Mouse (Mus musculus) lung, postnatal 0 days (tissue): ENCODE results near the gene Gm20388. TPM values are rescaled to one million over a fixed set of nuclear protein-coding genes. Genes with fewer than 3 reads are reported as not detected.

Experiments used
- ATAC-seq: fragments of 200-750 bp; cut with Nextera tagmentation; 2 replicates; pipeline ENCODE4 v1.8.0; 2017; ENCODE audit warnings: moderate library complexity
- DNase-seq: peaks from one replicate; pipeline ENCODE4 v3.0.0-alpha.2; 2016; ENCODE audit warnings: low spot score
- H3K27ac ChIP-seq: fragments of 300-500 bp; sonication (generic); 2 replicates; pipeline ENCODE4 v1.5.1; 2014; ENCODE audit warnings: antibody characterized with exemption, mild to moderate bottlenecking, low read length, mixed read lengths
- H3K27me3 ChIP-seq: fragments of 300-500 bp; sonication (generic); replicated peaks from 2 replicates; pipeline ENCODE4 v1.6.1; 2014; ENCODE audit warnings: low read length, mixed read lengths; ENCODE audit not compliant: insufficient read depth
- H3K36me3 ChIP-seq: fragments of 300-500 bp; sonication (generic); 2 replicates; pipeline ENCODE4 v1.6.1; 2014; ENCODE audit warnings: low read length, mixed read lengths; ENCODE audit not compliant: insufficient read depth
- H3K4me1 ChIP-seq: fragments of 300-500 bp; sonication (generic); 2 replicates; pipeline ENCODE4 v1.6.1; 2014; ENCODE audit warnings: antibody characterized with exemption, low read depth, low read length, mixed read lengths; ENCODE audit not compliant: insufficient read depth
- H3K4me2 ChIP-seq: fragments of 300-500 bp; sonication (generic); replicated peaks from 2 replicates; pipeline ENCODE4 v1.6.1; 2014; ENCODE audit warnings: low read depth, mild to moderate bottlenecking, low read length, moderate library complexity, mixed read lengths
- H3K4me3 ChIP-seq: fragments of 300-500 bp; sonication (generic); 2 replicates; pipeline ENCODE4 v1.5.1; 2014; ENCODE audit warnings: low read depth, low read length
- H3K9ac ChIP-seq: fragments of 300-500 bp; sonication (generic); replicated peaks from 2 replicates; pipeline ENCODE4 v1.6.1; 2014; ENCODE audit warnings: low read depth, mild to moderate bottlenecking
- H3K9me3 ChIP-seq: fragments of 300-500 bp; sonication (generic); 2 replicates; pipeline ENCODE4 v1.6.1; 2016; ENCODE audit warnings: low read length, mixed read lengths
- CTCF ChIP-seq: IDR thresholded peaks from 2 replicates; pipeline ENCODE4 v1.5.1; 2016; ENCODE audit warnings: antibody characterized with exemption, mild to moderate bottlenecking
- EP300 ChIP-seq: IDR thresholded peaks from 2 replicates; pipeline ENCODE4 v1.6.1; 2016; ENCODE audit warnings: antibody characterized with exemption, mild to moderate bottlenecking, control low read depth
- WGBS: fragments of 180-500 bp; shearing (Covaris S2); extraction: QIAGEN DNeasy Blood & Tissue Kit; methylation state at CpG from one replicate; pipeline ENCODE4 v1.1.7; 2014; 5-methylcytosine and 5-hydroxymethylcytosine counted together
- polyA plus RNA-seq: library from polyadenylated mRNA; unstranded; fragments of >200 nt; fragmentation: Nextera tagmentation; extraction: Ambion mirVana; gene quantifications from 2 replicates; pipeline ENCODE4 v1.2.1, GENCODE M21; 2015

Gene Gm20388
- polyA plus RNA-seq, 1 experiment from 2014 or later = not detected

- H3K9me3 ChIP-seq = no peaks in the 10 kb centered on the region
- no peaks in the 10 kb centered on the region for H3K27me3 ChIP-seq
- H3K4me2 ChIP-seq = no peak overlapping the region
- no peak overlapping the region for H3K4me3 ChIP-seq
- DNase-seq (no peak), ATAC-seq (no peak)
- 75% methylated on average over 5 of the region's 5 CpGs for WGBS
- H3K27ac ChIP-seq = no peak overlapping the region
- no peaks in the 10 kb centered on the region for H3K36me3 ChIP-seq
- H3K9ac ChIP-seq = no peak overlapping the region
- TF ChIP-seq CTCF = no peak
- no peak for TF ChIP-seq EP300
- H3K4me1 ChIP-seq = peaks cover 14% of the 10 kb centered on the region
These were observed 460.5 kb downstream of the Gm20388 start for GRCm38 (mm10) chr8:120371146-120371545.

GRCm38 (mm10) chr8:120371725-120372457, 461.2 kb downstream of the Gm20388 start:
- Histone ChIP-seq H3K9ac (no peak overlapping the region), H3K36me3 (no peaks in the 10 kb centered on the region), H3K4me2 (no peak overlapping the region), H3K4me1 (peaks cover 14% of the 10 kb centered on the region), H3K4me3 (no peak overlapping the region), H3K9me3 (no peaks in the 10 kb centered on the region), H3K27ac (no peak overlapping the region), H3K27me3 (no peaks in the 10 kb centered on the region)
- no peak for DNase-seq
- ATAC-seq = no peak
- WGBS = 80% methylated on average over 8 of the region's 8 CpGs
- no peak for TF ChIP-seq EP300
- TF ChIP-seq CTCF = no peak

DNA sequence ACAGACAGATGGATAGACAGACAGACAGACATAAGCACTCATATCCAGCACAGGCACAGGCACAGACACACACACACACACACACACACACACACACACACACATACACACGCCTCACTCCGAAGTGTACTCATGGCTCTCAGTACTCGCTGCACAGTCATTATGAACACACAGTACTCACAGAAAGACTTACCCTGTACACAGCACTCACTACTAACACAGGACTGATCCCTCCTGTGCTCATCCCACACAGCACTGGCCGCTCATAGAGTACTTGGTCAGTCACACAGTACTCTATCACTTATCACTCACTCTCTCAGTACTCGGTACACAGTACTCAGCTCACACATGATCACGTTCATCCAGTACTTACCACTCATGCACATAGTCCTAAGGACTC, 462.0 kb downstream of the Gm20388 start:
- no peak for DNase-seq
- no peak for TF ChIP-seq EP300
- no peak for TF ChIP-seq CTCF
- H3K27ac ChIP-seq = no peak overlapping the region
- H3K9me3 ChIP-seq = no peaks in the 10 kb centered on the region
- H3K4me3 ChIP-seq = no peak overlapping the region
- no peak overlapping the region for H3K9ac ChIP-seq
- WGBS = 87% methylated on average over 6 of the region's 6 CpGs
- peaks cover 14% of the 10 kb centered on the region for H3K4me1 ChIP-seq
- no peaks in the 10 kb centered on the region for H3K36me3 ChIP-seq
- no peak overlapping the region for H3K4me2 ChIP-seq
- H3K27me3 ChIP-seq = no peaks in the 10 kb centered on the region
- no peak for ATAC-seq

- TF ChIP-seq EP300 (no peak), CTCF (no peak)
- H3K4me2 ChIP-seq = no peak overlapping the region
- no peak overlapping the region for H3K4me3 ChIP-seq
- no peaks in the 10 kb centered on the region for H3K9me3 ChIP-seq
- no peak overlapping the region for H3K9ac ChIP-seq
- 67% methylated on average over 3 of the region's 3 CpGs for WGBS
- H3K27ac ChIP-seq = no peak overlapping the region
- DNase-seq (no peak), ATAC-seq (no peak)
- no peaks in the 10 kb centered on the region for H3K36me3 ChIP-seq
- H3K27me3 ChIP-seq = no peaks in the 10 kb centered on the region
- peaks cover 13% of the 10 kb centered on the region for H3K4me1 ChIP-seq
These were observed 463.0 kb downstream of the Gm20388 start for GRCm38 (mm10) chr8:120373621-120374020.

DNA sequence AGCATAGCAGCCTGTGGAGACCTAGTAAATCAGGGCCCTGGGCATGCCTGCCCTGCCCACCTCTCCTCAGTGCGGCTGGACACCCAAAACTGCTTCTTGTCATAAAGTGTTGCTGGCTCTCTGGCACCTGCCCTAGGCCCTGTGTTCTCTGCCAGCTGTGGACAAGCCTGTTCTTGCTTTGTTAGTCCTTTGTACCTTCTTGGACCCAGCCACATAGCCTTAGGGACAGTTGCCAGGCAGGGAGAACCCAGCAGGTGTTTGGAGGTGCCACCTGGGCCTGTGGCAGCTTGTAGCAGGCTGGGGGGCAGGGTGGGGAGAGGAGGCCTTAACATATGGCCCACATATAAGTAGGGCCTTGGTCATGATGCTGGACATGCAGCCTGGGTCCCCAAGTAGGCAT, 463.4 kb downstream of the Gm20388 start:
- DNase-seq (no peak), ATAC-seq (no peak)
- TF ChIP-seq CTCF = no peak
- TF ChIP-seq EP300 = no peak
- Histone ChIP-seq H3K9ac (no peak overlapping the region), H3K36me3 (no peaks in the 10 kb centered on the region), H3K4me3 (no peak overlapping the region), H3K27me3 (no peaks in the 10 kb centered on the region), H3K9me3 (no peaks in the 10 kb centered on the region), H3K4me1 (peaks cover 9% of the 10 kb centered on the region), H3K27ac (no peak overlapping the region), H3K4me2 (no peak overlapping the region)
- WGBS = 69% methylated on average over 1 of the region's 1 CpGs

GRCm38 (mm10) chr8:120374514-120374913, 463.9 kb downstream of the Gm20388 start:
- H3K9me3 ChIP-seq = no peaks in the 10 kb centered on the region
- H3K27me3 ChIP-seq = no peaks in the 10 kb centered on the region
- DNase-seq = no peak
- TF ChIP-seq CTCF (no peak), EP300 (no peak)
- no peaks in the 10 kb centered on the region for H3K36me3 ChIP-seq
- H3K9ac ChIP-seq = no peak overlapping the region
- no peak overlapping the region for H3K4me3 ChIP-seq
- H3K4me1 ChIP-seq = peaks cover 5% of the 10 kb centered on the region; the same call in 1 of the 2 replicates
- no peak for ATAC-seq
- no peak overlapping the region for H3K27ac ChIP-seq
- 54% methylated on average over 9 of the region's 9 CpGs for WGBS
- H3K4me2 ChIP-seq = no peak overlapping the region
